Mouse (Mus musculus) heart, adult 18-20 months (tissue): ENCODE measurements around the gene Ankra2. TPM values are rescaled to one million over a fixed set of nuclear protein-coding genes. Genes with fewer than 3 reads are reported as not detected.

Experiments
- DNase-seq, 2 experiments: peaks; one replicate each; pipeline ENCODE4 v3.0.0; 2021 to 2022; ENCODE audit warnings: mixed read lengths in 1 of 2
- total RNA-seq, 2 experiments: library from RNA; stranded (reverse); gene quantifications; 2 replicates each; pipeline ENCODE4 v1.2.3; 2021

Gene Ankra2
- total RNA-seq, 2 experiments from 2014 or later = 39.7 to 43.5 TPM

GRCm38 (mm10) chr13:98291712-98292111 is 28.8 kb downstream of the Ankra2 start:
- DNase-seq = no peak

GRCm38 (mm10) chr13:98296072-98296471 is 33.2 kb downstream of the Ankra2 start:
- no peak for DNase-seq

GRCm38 (mm10) chr13:98297883-98298482 is 35.1 kb downstream of the Ankra2 start:
- DNase-seq = no peak

- DNase-seq = peak; percentile 55 to 86
Observed at GRCm38 (mm10) chr13:98298833-98299758, 36.2 kb downstream of the Ankra2 start.

GRCm38 (mm10) chr13:98305257-98305656 is 42.4 kb downstream of the Ankra2 start:
- DNase-seq = no peak

- DNase-seq = no peak
Observed at GRCm38 (mm10) chr13:98306393-98306792, 43.5 kb downstream of the Ankra2 start.

- DNase-seq = no peak
Observed at GRCm38 (mm10) chr13:98306852-98307475, 44.1 kb downstream of the Ankra2 start.

GRCm38 (mm10) chr13:98308004-98308403 is 45.1 kb downstream of the Ankra2 start:
- DNase-seq = no peak

GRCm38 (mm10) chr13:98308724-98309123 is 45.9 kb downstream of the Ankra2 start:
- no peak for DNase-seq

- DNase-seq = no peak
Observed at GRCm38 (mm10) chr13:98311597-98311996, 48.7 kb downstream of the Ankra2 start.

- DNase-seq = no peak
Observed at GRCm38 (mm10) chr13:98313631-98314030, 50.8 kb downstream of the Ankra2 start.

GRCm38 (mm10) chr13:98315124-98315523 is 52.2 kb downstream of the Ankra2 start:
- DNase-seq = no peak

GRCm38 (mm10) chr13:98316140-98316479 is 53.2 kb downstream of the Ankra2 start:
- DNase-seq = no peak

GRCm38 (mm10) chr13:98316480-98317245 is 53.8 kb downstream of the Ankra2 start, which contains the start of gene Btf3:
Btf3 (minus strand) TSS chr13:98317006.
- DNase-seq = peak; percentile 94 to 96

- no peak for DNase-seq
Observed at GRCm38 (mm10) chr13:98317246-98317677, 54.4 kb downstream of the Ankra2 start.

- no peak for DNase-seq
Observed at GRCm38 (mm10) chr13:98317911-98318310, 55.0 kb downstream of the Ankra2 start.

Other genes with a start within 250 kb of the Ankra2 start
- gene Arhgef28, start 56.6 kb upstream of the Ankra2 start, total RNA-seq = 1 to 10 TPM; 5.1 to 7.9 TPM
- 1 to 10 TPM; 5.4 to 7.5 TPM for gene Utp15, start within 50 bp of the Ankra2 start, total RNA-seq
- gene Gm21976, start 16.8 kb downstream of the Ankra2 start, total RNA-seq = not detected
- 100 to 1,000 TPM; 195 to 218 TPM for gene Btf3, start 53.9 kb downstream of the Ankra2 start, total RNA-seq
- under 1 TPM; 0.05 to 0.08 TPM for gene Foxd1, start 91.2 kb downstream of the Ankra2 start, total RNA-seq
- gene Gm10320, start 228.9 kb downstream of the Ankra2 start, total RNA-seq = not detected